Mouse (Mus musculus) gastrocnemius, adult 8-10 months (tissue): ENCODE measurements at regions not wholly inside any gene's neighbourhood (a gene's known extent, or its start where the extent isn't known, plus 50 kb on each side); places are given as distances from the start of the nearest gene placed in this dataset.
A peak's percentile ranks its signal among the peaks of the same experiment; 100 is the strongest.

Source experiments
- DNase-seq, 2 experiments: peaks; one replicate each; pipeline ENCODE4 v3.0.0; 2022; ENCODE audit warnings: low spot score in 2 of 2

- no peak for DNase-seq
These were observed 132.2 kb upstream of the Jun start for GRCm38 (mm10) chr4:95184180-95184579.

- no peak for DNase-seq
These were observed 133.3 kb upstream of the Jun start for GRCm38 (mm10) chr4:95185113-95185915.

- DNase-seq = no peak
These were observed 133.8 kb upstream of the Jun start for GRCm38 (mm10) chr4:95185916-95186200.

GRCm38 (mm10) chr4:95188107-95188506 is 136.1 kb upstream of the Jun start:
- DNase-seq = no peak

GRCm38 (mm10) chr4:95191654-95192406 is 139.8 kb upstream of the Jun start:
- DNase-seq = no peak

GRCm38 (mm10) chr4:95192562-95192961 is 140.5 kb upstream of the Jun start:
- no peak for DNase-seq

- DNase-seq = peak in 1 of 2 experiments; percentile 12
These were observed 141.0 kb upstream of the Jun start for GRCm38 (mm10) chr4:95193028-95193427.

- DNase-seq = no peak
These were observed 141.5 kb upstream of the Jun start for GRCm38 (mm10) chr4:95193473-95193872.

- DNase-seq = no peak
These were observed 142.8 kb upstream of the Jun start for GRCm38 (mm10) chr4:95194621-95195455.

GRCm38 (mm10) chr4:95196106-95196505 is 144.1 kb upstream of the Jun start:
- DNase-seq = no peak

- DNase-seq = no peak
These were observed 145.2 kb upstream of the Jun start for GRCm38 (mm10) chr4:95197077-95197711.

GRCm38 (mm10) chr4:95199394-95199793 is 147.4 kb upstream of the Jun start:
- DNase-seq = no peak

- no peak for DNase-seq
These were observed 148.1 kb upstream of the Jun start for GRCm38 (mm10) chr4:95200130-95200529.

GRCm38 (mm10) chr4:95202478-95202877 is 150.5 kb upstream of the Jun start:
- no peak for DNase-seq

GRCm38 (mm10) chr4:95203577-95203976 is 151.6 kb upstream of the Jun start:
- DNase-seq = no peak

GRCm38 (mm10) chr4:95205372-95205771 is 153.3 kb upstream of the Jun start:
- DNase-seq = no peak

- DNase-seq = no peak
These were observed 155.8 kb upstream of the Jun start for GRCm38 (mm10) chr4:95207783-95208182.

- DNase-seq = peak; percentile 39 to 48
These were observed 156.8 kb upstream of the Jun start for GRCm38 (mm10) chr4:95208827-95209226.

GRCm38 (mm10) chr4:95209322-95210119 is 157.5 kb upstream of the Jun start:
- no peak for DNase-seq

GRCm38 (mm10) chr4:95212561-95212960 is 160.5 kb upstream of the Jun start:
- DNase-seq = no peak

- no peak for DNase-seq
These were observed 161.0 kb upstream of the Jun start for GRCm38 (mm10) chr4:95213026-95213425.
